Mouse (Mus musculus): Measurements from ENCODE around the gene Ankrd6. TPM values are rescaled to one million over a fixed set of nuclear protein-coding genes. Genes with fewer than 3 reads are reported as not detected.
"Not testable (repeated sequence)": the region's sequence is repeated elsewhere in the genome, so short reads cannot be mapped to it uniquely, and the experiment has no call there.

The Ankrd6 gene
- polyA plus RNA-seq, 1 experiment from 2014 or later = 26.5 TPM

DNA sequence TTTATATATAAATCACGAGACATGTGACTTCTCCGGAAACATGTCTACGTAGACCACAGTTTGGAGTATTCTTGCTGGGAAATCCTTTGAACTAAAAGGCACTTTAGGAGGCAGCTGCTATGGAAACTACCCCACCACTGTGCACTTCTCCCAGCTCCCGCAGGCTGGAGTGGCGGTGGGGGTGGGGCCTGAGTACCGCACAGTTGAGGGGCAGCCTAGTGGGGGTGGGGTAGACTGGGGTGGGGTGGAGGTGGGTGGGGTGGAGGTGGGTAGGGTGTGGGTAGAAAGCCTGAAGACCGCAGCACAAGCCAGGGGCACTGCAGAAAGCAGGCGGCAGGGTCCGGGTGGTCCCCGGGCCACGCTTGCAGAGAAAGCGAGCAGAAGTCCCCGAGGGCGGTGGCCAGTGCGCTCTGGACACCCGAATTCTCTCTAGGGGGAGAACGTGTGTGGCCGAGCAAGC, 32.1 kb upstream of the Ankrd6 start, which contains the start of gene Rragd:
Gene Rragd, plus strand, starts transcription at position 322 of the 460 bp plus-strand sequence.
- Histone ChIP-seq H3K9ac (peak within 1 kb of the TSS; percentile 95), H3K27me3 (replicated peaks) (no peaks in the 10 kb centered on the region), H3K4me1 (peaks cover 27% of the 10 kb centered on the region), H3K4me2 (replicated peaks) (peak within 1 kb of the TSS; percentile 93), H3K27ac (peak within 1 kb of the TSS; percentile 94), H3K4me3 (peak within 1 kb of the TSS; percentile 86), H3K36me3 (no peaks in the 10 kb centered on the region), H3K9me3 (no peaks in the 10 kb centered on the region)
- peak; percentile 85 for ATAC-seq (ENCODE audit: low FRiP score, low read depth)
- under 1% methylated on average over 18 of the region's 18 CpGs for WGBS

DNA sequence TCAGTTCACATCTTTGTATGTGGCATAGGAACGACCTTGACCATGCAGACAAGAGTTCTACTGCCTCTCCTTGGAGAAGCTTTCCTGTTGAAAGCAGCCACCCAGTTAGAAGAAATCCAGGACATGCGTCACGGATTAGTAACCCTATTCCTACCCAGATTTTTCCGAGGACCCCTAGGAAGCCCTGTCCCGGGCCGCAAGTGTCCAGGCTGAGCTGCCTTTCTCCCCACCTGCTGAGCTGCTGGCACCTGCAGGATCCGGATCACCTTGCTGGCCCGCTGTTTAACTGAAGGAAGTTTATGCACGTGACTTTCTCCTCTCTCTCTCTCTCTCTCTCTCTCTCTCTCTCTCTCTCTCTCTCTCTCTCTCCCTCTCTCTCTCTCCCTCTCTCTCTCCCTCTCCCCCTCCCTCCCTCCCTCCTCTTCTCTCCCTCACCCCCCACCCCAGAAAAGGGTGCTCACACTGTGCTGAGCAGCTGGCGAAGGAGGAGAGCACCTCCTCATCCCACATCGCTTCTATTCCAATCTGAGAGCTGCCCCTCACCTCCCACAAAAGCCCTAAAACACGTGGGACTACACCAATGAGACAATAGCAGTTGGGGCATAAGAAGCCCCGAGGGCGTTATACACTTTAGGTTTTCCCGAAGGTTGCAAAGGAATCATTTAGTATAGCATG, 31.5 kb upstream of the Ankrd6 start:
- Histone ChIP-seq H3K9ac (peak overlapping the region; percentile 95; the same call in 1 of the 2 replicates), H3K9me3 (no peaks in the 10 kb centered on the region), H3K36me3 (no peaks in the 10 kb centered on the region), H3K4me2 (replicated peaks) (peak overlapping the region; percentile 93), H3K27me3 (replicated peaks) (no peaks in the 10 kb centered on the region), H3K4me1 (peaks cover 27% of the 10 kb centered on the region), H3K4me3 (peak overlapping the region; percentile 86; the same call in 1 of the 2 replicates), H3K27ac (no peak overlapping the region)
- peak; percentile 46 for ATAC-seq (ENCODE audit: low FRiP score, low read depth)
- 3% methylated on average over 15 of the region's 15 CpGs for WGBS

DNA sequence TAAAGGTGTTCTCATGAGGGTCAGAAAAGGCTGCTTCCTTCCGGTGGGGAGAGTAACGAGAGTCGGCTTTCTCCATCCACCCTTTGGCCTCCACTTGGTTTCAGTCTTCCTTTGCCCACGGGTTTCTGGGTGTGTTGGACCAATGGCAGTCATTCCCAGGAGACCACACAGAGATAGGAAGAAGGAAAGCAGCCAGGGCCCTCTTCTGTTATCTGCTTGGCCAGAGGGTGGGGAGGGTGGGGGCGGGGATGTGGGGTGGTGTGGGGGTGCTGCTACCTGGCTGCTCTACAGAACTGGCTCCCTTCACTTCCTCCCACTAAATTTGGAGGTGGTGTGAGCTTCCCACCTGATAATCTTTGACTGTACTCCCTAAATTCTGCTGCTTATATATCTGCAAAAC, 31.0 kb upstream of the Ankrd6 start:
- no peak overlapping the region for H3K27ac ChIP-seq
- 36% methylated on average over 5 of the region's 5 CpGs for WGBS
- H3K4me2 ChIP-seq (replicated peaks) = peak overlapping the region; percentile 93
- no peak overlapping the region for H3K4me3 ChIP-seq
- H3K9me3 ChIP-seq = no peaks in the 10 kb centered on the region
- no peak overlapping the region for H3K9ac ChIP-seq
- peaks cover 27% of the 10 kb centered on the region for H3K4me1 ChIP-seq
- H3K27me3 ChIP-seq (replicated peaks) = no peaks in the 10 kb centered on the region
- no peak for ATAC-seq (ENCODE audit: low FRiP score, low read depth)
- no peaks in the 10 kb centered on the region for H3K36me3 ChIP-seq

DNA sequence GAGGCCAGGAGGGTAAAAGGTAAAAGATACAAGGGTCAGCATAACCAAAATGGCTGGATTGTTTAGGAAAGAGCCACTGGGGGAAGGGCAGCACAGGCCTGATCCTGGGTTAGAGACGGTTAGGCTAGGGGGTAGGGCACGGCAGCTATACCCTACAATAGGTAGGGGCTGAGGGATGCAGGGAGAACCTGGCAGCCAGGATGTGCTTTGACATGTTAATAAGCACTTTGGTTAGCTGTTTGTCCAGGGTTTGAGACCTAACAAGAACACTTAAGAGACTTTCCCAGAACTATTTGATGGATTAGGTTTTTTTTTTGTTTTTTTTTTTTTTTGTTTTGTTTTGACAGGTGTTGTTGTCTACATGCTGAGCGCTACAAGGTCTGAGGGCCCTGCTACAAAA, 29.4 kb upstream of the Ankrd6 start:
- ATAC-seq (ENCODE audit: low FRiP score, low read depth) = no peak
- Histone ChIP-seq H3K9me3 (no peaks in the 10 kb centered on the region), H3K27me3 (replicated peaks) (no peaks in the 10 kb centered on the region), H3K4me2 (replicated peaks) (no peak overlapping the region), H3K4me1 (peaks cover 14% of the 10 kb centered on the region), H3K9ac (no peak overlapping the region), H3K4me3 (no peak overlapping the region), H3K27ac (no peak overlapping the region), H3K36me3 (no peaks in the 10 kb centered on the region)
- 75% methylated on average over 3 of the region's 3 CpGs for WGBS

DNA sequence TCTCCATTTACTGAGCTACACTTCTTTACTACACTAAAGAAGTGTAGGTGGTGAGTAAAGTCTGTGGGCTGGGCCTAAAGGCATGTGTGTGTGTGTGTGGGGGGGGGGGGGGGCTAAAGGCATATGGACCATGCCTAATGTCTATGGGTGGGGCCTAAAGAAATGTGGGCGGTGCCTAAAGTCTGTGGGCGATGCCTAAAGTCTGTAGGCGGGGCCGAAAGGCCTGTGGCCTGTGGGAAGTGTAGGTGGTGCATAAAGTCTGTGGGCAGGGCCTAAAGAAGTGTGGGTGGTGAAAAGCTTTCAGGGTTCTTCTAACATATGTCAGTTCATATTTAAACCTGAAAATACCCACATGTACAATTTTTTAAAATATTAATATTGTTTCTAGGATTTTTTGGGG, 26.7 kb upstream of the Ankrd6 start:
- Histone ChIP-seq H3K9me3 (peaks cover 6% of the 10 kb centered on the region; the same call in 1 of the 2 replicates), H3K4me1 (peaks cover 8% of the 10 kb centered on the region), H3K4me3 (no peak overlapping the region), H3K9ac (no peak overlapping the region), H3K27me3 (replicated peaks) (no peaks in the 10 kb centered on the region), H3K27ac (no peak overlapping the region), H3K4me2 (replicated peaks) (no peak overlapping the region), H3K36me3 (no peaks in the 10 kb centered on the region)
- ATAC-seq (ENCODE audit: low FRiP score, low read depth) = no peak
- WGBS = 87% methylated on average over 4 of the region's 4 CpGs

DNA sequence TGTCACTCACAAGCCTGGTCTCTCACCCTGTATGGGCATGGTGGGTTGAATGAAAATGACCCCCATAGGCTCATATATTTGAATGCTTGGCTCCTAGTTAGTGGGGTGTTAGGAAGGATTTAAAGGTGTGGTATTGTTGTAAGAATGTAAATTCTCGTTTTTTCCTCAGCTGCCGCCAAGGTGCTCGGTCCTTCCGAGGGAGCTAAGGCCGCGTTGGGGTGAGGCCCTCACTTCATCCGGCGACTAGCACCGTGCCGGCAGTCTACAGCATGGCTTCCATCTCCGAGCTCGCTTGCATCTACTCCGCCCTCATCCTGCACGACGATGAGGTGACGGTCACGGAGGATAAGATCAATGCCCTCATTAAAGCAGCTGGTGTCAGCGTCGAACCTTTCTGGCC, 14.0 kb upstream of the Ankrd6 start:
- H3K9ac ChIP-seq; H3K4me3 ChIP-seq; H3K36me3 ChIP-seq; H3K4me1 ChIP-seq; H3K27ac ChIP-seq; H3K27me3 ChIP-seq (replicated peaks); H3K9me3 ChIP-seq; ATAC-seq (ENCODE audit: low FRiP score, low read depth); H3K4me2 ChIP-seq (replicated peaks): not testable (repeated sequence)
- 86% methylated on average over 19 of the region's 19 CpGs for WGBS

DNA sequence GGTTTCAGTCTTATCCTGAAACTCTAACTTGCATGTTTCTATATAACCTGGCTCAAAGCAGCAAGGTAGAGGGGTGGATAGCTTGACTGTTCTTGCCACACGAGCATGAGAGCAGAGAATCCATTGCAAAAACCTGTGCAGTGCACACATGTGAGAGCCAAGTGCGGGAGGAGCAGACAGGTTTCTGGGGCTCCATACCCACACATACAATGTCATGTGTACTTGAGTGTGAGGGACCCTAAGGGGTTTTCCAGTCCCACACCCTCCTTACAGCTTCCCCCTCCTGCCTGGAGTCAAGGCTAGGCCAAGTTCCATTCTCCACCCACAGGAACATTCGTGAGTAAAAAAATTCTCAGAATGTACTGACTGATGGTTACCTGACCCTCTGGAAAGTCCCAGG, 10.8 kb upstream of the Ankrd6 start:
- no peak overlapping the region for H3K9ac ChIP-seq
- H3K4me2 ChIP-seq (replicated peaks) = no peak overlapping the region
- H3K27ac ChIP-seq = no peak overlapping the region
- WGBS = 83% methylated on average over 3 of the region's 3 CpGs
- no peaks in the 10 kb centered on the region for H3K9me3 ChIP-seq
- H3K4me1 ChIP-seq = no peaks in the 10 kb centered on the region
- no peaks in the 10 kb centered on the region for H3K27me3 ChIP-seq (replicated peaks)
- no peak for ATAC-seq (ENCODE audit: low FRiP score, low read depth)
- no peaks in the 10 kb centered on the region for H3K36me3 ChIP-seq
- H3K4me3 ChIP-seq = no peak overlapping the region

DNA sequence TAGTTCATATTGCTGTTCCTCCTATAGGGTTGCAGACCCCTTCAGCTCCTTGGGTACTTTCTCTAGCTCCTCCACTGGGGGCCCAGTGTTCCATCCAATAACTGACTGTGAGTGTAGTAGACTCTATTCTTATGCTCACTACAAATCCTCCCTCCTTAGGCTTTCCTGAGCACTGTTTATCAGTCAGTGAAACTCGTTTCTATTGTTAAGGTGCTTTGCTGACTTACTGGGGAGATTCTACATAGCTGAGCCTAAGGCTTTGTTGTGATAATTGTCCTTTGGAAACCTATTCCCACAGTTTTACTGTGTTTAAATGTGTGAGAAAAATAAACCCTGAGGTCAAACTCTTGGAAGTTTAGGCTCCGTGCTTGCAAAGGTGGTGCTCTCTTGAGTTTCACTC, 5.8 kb upstream of the Ankrd6 start:
- WGBS = 34% methylated on average over 2 of the region's 2 CpGs
- no peak overlapping the region for H3K9ac ChIP-seq

DNA sequence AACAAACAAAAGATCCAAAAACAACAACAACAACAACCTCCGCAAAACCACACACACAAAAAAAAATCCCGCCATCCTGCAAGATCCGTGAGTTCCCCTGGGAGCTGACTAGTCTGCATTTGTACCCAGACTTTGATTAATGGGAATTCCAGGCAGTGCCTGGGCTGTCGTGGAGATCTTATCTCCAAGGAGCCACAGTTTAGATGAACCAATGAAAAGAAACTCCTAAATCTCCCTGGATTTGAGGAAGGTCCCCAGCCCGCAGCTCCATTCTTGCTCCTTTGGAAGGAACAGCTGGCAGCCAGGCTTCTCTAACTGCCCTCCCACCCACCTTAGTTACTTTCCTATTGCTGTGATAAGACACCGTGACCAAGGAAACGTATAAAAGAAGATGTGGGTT, 2.0 kb upstream of the Ankrd6 start:
- Histone ChIP-seq H3K4me2 (replicated peaks) (peak overlapping the region; percentile 83), H3K27me3 (replicated peaks) (0 out of 2 replicates have a peak, but pooled peaks cover 5% of the 10 kb centered on the region), H3K9me3 (no peaks in the 10 kb centered on the region), H3K36me3 (no peaks in the 10 kb centered on the region), H3K9ac (no peak overlapping the region), H3K4me1 (peaks cover 21% of the 10 kb centered on the region), H3K4me3 (no peak overlapping the region), H3K27ac (no peak overlapping the region)
- 8% methylated on average over 7 of the region's 7 CpGs for WGBS
- no peak for ATAC-seq (ENCODE audit: low FRiP score, low read depth)

More for the DNA sequence above, 5.8 kb upstream of the Ankrd6 start:
- Histone ChIP-seq H3K4me1 (peaks cover 6% of the 10 kb centered on the region), H3K27me3 (replicated peaks) (0 out of 2 replicates have a peak, but pooled peaks cover 3% of the 10 kb centered on the region), H3K27ac (no peak overlapping the region), H3K4me3 (no peak overlapping the region), H3K36me3 (no peaks in the 10 kb centered on the region), H3K4me2 (replicated peaks) (no peak overlapping the region), H3K9me3 (no peaks in the 10 kb centered on the region)
- no peak for ATAC-seq (ENCODE audit: low FRiP score, low read depth)

DNA sequence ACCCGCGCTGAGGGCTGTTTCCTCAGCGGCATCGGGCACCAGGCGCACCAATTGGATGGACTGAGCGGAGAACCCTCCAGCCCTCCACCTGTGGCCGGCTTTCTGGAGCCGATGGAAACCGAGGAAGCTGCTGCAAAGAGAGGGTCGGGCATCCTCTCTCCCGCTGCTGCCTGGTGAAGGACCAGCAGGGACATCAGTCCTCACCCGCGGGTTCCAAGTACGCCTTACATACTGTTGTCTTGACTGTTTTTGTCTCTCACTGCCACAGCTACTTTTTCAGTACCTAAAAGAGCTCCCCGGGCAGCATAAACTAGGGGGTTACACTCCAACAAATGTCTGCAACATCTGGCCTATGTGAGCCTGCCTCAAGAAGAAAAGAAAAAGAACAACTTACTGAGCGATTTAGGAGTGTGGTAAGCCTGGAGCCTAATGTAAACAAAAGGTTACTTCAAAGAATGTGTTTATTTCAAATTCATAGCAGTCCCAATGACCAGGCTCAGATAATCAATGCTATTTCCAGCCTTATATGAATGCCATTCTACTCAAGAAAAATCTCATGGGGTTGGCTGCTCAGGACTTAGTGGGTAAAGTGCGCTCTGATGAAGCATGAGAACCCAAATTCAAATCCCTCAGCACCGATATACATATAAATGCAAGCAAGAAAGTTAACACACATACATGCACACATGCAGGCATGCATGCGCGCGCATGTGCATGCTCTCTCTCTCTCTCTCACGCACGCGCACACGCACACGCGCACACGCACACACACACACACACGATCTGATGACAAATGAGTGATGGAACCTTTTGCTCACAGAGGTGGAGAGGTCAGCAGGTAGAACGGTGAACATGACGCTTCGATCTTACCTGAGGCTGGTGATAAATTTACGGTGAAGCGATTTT, 647 bp upstream of the Ankrd6 start:
- peak overlapping the region; percentile 62 for H3K4me3 ChIP-seq
- H3K4me2 ChIP-seq (replicated peaks) = peak overlapping the region; percentile 83
- 0 out of 2 replicates have a peak, but pooled peaks cover 5% of the 10 kb centered on the region for H3K27me3 ChIP-seq (replicated peaks)
- H3K4me1 ChIP-seq = peaks cover 25% of the 10 kb centered on the region
- ATAC-seq (ENCODE audit: low FRiP score, low read depth) = peak; percentile 67
- no peak overlapping the region for H3K27ac ChIP-seq
- H3K36me3 ChIP-seq = no peaks in the 10 kb centered on the region
- WGBS = 6% methylated on average over 34 of the region's 34 CpGs
- H3K9ac ChIP-seq = peak overlapping the region; percentile 67
- no peaks in the 10 kb centered on the region for H3K9me3 ChIP-seq

DNA sequence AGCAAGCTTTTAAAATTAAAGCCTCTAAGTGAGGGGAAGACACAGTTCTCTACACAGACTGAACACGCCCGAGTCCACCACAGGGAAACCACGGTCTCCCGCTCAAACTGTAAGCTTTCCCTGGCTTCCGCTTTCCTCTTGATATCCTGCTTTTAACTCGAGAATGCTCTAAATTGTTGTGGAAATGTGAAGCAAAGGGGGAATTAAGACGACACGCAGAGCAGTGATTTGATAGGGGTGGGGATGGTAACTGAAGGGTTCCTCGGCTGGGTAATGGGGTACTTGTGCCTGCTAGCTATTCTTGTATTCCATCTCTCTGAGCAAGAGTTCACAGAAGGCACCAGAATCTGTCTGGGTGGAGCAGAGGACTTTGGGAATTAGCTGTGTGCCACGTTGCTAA, 1.9 kb downstream of the Ankrd6 start:
- WGBS = 57% methylated on average over 10 of the region's 10 CpGs
- no peaks in the 10 kb centered on the region for H3K36me3 ChIP-seq
- H3K4me3 ChIP-seq = no peak overlapping the region
- H3K4me2 ChIP-seq (replicated peaks) = peak overlapping the region; percentile 27; the same call in 1 of the 2 replicates
- no peaks in the 10 kb centered on the region for H3K9me3 ChIP-seq
- no peak overlapping the region for H3K27ac ChIP-seq
- ATAC-seq (ENCODE audit: low FRiP score, low read depth) = no peak
- no peak overlapping the region for H3K9ac ChIP-seq
- 0 out of 2 replicates have a peak, but pooled peaks cover 5% of the 10 kb centered on the region for H3K27me3 ChIP-seq (replicated peaks)
- H3K4me1 ChIP-seq = peaks cover 25% of the 10 kb centered on the region

DNA sequence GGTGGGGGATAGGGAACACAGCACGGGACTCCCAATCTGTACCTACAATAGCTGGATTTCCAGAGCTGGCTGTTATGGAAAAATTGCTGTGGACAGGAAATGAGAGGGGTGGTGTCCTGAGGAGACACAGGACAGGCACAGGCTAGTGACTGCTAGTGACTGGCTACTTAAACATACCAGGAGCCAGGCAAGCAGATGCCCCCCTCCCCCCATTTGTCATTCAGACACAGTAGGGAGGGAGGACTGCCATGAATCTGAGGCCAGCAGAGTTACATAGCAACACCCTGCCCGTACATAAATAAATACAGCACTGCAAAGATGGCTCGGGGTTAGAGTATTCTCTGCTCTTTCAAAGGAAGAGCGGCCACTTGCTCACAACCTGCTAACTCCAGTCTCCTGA, 3.0 kb downstream of the Ankrd6 start:
- 25% methylated on average over 4 of the region's 4 CpGs for WGBS
- Histone ChIP-seq H3K4me1 (peaks cover 25% of the 10 kb centered on the region), H3K9ac (no peak overlapping the region), H3K36me3 (no peaks in the 10 kb centered on the region), H3K4me2 (replicated peaks) (no peak overlapping the region; the same call in 1 of the 2 replicates), H3K27me3 (replicated peaks) (0 out of 2 replicates have a peak, but pooled peaks cover 5% of the 10 kb centered on the region), H3K4me3 (no peak overlapping the region), H3K27ac (no peak overlapping the region), H3K9me3 (no peaks in the 10 kb centered on the region)
- no peak; the same call in 1 of the 2 replicates for ATAC-seq (ENCODE audit: low FRiP score, low read depth)

All from neural tube, embryonic 12.5 days (tissue).